Mouse (Mus musculus): ENCODE results near the gene Hmg20a. TPM values are rescaled to one million over a fixed set of nuclear protein-coding genes. Genes with fewer than 3 reads are reported as not detected.

Gene Hmg20a
- total RNA-seq, 2 experiments from 2014 or later: 55.8 to 59.0 TPM

DNA sequence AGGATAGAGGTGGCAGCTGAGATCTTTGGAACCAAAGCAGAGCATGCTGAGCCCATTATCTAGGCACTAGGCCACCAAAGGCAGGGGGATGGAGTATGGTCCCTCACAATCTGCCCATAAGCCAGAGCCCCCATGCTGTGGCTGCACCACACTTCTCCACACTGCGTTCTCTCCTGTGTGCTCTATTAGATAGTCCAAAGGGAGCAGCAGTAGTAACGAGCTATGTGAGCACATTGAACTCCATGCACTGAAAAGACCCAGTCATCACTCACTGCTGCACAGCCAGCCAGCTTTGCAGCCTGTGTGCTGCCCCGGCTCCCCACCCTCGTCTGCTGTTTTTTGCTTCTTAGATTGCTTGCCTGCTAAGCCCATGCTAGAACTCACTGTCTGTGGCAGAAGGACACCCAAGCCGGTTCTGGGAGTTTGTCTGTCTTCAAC is 77.4 kb downstream of the Hmg20a start:
- no peak for DNase-seq (ENCODE audit: low spot score in 2 of 2)

DNA sequence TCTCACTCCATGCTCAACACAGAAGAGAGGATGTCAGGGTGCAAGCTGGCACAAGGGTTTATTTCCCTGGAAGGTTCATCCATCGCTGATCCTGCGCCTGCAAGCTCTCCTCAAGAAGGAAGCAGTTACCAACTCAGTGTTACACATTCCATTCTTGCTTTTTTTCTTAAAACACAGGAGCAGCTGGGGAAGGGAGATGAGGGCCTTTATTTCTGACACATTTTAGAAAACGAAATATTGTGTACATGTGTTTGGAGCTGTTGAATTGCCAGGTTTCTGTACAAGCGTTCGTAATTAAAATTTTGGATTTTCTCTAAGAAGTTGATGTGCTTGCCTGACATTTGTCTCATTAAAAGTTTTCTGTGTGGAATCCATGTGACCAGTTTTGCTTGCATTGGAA is 78.2 kb downstream of the Hmg20a start:
- no peak for DNase-seq (ENCODE audit: low spot score in 2 of 2)

DNA sequence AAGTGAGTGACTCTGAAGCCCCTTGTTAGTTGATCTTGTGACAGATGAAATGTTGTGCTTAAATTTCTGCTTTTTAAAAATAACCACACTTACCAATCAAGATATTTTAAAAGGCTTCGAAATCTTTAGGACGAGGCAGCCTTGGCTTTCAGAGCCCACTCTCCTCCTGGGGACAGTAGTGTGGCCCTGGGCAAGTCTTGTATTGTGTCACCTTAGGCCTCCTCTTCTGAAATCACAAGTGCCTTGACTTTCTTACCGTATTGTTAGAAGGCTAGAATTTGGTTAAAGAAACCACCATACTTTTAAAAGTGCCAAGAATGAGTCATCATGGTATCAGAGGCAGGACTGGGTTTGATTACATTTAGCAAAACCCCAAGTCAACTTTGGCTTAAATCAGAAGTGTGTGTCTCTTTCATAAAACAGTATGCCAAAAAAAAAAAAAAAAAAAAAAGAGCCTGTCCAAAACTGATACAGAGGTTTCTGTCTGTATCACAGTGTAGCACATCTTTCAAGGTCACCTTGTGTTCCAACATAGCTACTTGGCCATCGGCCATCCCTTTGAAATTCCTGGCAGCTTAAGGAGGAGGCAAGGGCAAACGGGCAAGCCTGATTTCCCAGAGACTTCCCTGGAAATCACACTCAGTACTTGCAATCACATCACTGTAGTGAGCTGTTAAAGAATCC is 78.9 kb downstream of the Hmg20a start:
- peak in 1 of 2 experiments; percentile 63 for DNase-seq (ENCODE audit: low spot score in 2 of 2)

DNA sequence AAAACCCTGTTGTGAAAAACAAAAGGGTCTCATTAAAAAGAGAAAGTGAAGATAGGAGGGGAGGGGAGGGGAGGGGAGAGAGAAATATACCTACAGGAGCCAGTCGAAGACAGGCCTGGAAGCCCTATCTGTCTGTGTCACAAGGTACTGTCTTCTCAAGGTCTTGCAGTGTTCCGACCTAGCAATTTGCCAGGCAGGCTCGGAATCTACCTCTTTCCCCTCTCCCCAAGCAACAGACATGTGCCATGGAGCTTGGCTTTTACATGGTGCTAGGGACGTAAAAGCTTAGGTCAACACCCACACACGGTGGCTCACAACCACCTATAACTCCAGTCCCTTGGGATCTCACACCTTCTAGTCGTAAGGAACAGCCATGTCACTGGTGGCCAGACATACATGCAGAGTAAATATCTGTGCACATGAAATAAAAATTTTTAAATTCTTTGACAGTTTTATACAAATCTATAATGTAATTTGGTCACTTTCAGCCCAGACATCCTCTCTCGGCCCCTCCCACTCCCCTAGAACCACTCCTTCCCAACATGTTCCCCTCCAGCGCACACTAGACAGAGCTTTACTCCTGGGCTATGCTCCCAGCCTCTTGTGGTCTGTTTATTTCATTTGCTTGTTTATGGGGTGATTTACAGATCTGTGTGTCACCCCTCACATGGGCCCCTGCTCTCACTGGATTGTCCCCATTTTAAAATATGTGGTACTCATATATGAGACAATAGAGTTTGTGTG is 81.1 kb downstream of the Hmg20a start:
- no peak for DNase-seq (ENCODE audit: low spot score in 2 of 2)

DNA sequence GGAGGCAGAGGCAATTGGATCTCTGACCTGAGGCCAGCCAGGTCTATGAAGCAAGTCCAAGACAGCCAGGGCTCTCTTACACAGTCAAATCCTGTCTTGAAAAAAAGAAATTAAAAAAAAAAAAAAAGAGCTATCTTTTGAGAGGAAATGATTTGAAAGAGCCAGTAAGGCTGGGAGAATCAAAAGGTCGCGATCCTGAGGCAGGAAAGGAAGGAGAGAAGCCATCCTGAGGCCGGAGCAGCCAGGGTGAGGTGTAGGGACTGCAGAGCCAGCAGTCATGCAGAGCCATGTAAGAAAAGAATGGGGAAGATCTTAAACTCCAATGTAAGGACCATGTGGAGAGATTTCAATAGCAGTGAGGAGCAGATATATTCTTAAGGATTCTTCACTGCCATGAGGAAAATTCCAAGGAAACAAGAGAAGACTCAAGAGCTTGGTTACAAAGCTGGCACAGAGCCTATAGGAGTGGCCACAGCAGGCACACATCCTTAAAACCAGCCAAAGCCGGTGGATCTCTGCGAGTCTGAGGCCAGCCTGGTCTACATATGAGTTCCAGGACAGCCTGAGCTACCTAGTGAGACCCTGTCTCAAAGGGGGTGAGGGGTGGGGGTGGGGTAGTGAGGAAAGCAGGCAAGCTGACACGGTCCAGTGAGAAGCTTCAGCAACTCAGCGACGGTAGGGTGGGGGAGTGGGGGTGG is 82.6 kb downstream of the Hmg20a start:
- DNase-seq (ENCODE audit: low spot score in 2 of 2): no peak

DNA sequence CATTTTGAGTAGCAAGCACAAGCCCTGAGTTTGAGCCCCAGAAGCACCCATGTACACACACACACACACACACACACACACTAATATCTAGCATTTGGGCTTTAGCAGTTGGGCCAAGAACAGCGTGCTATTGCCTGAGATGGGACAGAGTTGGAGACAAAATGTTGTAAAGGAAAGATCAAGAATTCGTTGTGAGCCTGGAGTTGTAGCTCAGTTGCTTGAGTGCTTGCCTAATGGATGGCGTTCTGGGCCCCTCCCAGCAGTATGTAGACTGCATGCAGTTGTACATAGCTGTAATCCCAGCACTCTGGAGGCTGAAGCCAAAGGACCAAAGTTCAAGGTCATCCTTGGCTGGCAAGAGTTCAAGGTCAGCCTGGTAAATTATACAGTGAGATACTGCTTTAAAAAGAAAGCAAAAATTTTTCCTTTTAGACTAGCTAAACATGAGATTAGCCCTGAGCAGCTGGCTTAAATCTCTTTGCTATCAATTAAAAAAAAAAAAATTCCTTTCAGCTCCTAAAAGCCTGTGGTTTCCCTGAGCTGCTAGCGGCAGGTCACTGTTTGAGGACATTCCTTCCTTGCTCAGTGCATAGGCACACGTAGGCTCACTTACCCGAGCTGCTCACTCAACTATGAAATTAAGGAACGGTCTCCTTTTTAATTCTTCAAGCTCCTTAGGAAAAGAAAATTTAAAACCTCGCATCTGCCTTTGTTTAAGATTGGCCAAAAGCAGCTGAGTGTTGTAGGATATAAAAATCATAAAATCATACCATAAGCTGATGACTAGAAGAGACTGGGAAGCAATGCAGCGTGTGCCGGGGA is 83.5 kb downstream of the Hmg20a start:
- no peak for DNase-seq (ENCODE audit: low spot score in 2 of 2)

DNA sequence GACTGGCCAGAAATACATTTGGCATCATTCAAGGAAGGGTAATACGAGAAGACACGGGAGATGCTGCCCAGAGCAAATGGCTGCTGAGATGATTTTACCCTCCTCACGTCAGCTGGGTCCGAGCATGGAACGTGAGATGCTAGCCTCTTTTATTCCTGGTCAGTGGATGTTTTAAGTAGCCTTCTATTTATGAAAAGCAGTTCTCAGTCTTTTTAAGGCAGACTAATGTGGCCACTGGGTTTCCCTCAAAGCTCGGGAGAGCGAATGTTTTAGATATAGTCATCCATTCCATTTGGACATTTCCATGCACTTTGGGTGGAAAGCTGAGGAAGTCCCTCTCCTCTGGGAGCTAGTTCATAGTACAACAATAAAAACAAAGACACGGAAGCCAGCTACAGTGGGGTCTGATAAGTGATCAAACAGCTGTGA is 84.1 kb downstream of the Hmg20a start:
- DNase-seq (ENCODE audit: low spot score in 2 of 2): no peak

DNA sequence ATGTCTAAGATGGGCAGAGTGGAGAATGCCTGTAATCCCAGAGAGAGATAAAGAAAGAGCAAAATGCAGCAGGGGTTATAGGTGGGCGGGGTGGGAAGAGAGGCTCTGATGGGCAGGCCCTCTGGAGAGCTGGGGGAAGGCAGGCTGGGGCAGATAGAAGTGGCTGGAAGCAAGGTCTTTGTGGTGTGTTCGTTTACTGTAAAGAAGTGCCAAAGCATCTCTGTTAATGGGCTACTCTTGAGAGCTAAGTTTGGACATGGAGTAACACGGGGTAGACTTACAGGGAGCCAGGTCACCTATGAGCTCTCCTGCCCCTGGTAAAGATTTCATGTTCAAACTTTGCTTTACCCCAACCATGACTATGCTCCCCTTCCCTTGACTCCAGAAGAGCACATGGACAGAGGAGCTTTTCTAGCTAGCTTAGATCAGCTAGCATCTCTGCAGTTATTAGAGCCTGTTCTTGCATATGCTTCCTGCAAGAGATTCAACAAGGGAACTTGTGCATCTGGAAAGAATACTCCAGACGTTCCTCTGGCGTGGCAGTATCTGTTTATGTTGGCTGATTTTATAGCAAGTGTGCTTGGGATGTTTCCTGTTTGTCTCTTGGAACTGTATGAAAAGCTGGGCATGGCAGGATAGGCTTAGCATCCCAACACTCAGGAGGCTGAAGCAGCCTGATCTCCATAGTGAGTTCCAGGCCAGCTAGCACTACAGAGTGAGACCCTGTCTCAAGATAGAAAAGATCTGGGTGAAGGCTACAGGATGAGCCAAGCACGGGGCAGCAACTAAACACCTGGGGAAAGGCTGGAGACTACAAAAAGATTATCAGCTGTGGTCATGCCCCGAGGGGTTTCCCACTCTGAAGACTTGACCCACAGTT is 85.5 kb downstream of the Hmg20a start:
- DNase-seq (ENCODE audit: low spot score in 2 of 2): no peak

DNA sequence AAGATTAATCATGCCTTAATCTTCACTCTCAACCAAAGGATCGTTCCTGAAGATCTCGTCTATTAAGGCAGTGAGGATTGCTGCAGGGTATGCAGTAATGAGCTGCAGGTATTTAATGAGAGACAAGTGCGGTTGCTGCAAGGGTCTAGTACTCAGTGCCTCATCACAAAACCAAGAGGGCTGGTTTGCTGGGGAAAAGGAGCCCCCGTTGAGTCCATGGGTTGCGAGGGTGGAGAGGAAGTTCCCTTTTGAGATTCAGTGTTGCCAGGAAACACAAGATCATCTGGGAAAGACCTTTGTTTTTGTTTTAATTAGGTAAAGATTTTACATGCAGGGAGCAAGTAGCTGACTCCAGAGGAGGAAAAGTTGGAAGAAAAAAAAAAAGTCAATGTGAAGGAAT is 86.1 kb downstream of the Hmg20a start:
- no peak for DNase-seq (ENCODE audit: low spot score in 2 of 2)

DNA sequence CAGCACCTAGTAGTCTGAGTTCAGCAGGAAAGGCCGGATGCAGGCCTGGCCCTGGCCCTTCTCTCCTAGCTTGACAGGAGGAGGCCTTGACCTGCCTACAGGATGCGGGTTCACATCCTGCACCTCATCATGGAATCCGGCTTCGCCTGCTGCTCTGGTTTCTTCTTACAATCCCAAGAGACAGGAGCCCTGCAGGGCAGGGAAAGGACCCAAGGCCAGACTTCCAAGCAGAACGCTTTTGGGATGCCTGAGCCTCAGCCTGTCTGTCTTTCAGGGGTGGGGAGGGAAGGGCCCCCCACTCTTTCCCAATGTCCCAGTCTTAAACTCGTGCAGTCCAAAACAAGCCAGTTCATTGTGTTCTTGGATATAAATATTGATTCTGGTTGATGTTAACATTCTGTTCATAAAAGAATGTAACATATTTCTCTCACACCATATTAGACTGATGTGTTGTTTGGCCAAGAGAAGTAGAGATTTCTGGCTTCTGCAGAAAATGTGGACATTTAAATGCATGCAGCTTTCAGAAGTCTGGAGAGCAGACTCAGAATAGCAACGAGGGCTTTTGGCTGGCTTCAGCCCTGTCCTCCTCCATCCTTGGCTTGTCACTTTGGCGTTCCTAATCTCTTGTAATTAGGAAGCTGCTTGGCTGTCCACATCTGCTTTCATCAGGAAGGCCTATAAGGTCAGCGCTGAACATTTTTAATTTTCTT is 86.8 kb downstream of the Hmg20a start:
- DNase-seq (ENCODE audit: low spot score in 2 of 2): no peak

DNA sequence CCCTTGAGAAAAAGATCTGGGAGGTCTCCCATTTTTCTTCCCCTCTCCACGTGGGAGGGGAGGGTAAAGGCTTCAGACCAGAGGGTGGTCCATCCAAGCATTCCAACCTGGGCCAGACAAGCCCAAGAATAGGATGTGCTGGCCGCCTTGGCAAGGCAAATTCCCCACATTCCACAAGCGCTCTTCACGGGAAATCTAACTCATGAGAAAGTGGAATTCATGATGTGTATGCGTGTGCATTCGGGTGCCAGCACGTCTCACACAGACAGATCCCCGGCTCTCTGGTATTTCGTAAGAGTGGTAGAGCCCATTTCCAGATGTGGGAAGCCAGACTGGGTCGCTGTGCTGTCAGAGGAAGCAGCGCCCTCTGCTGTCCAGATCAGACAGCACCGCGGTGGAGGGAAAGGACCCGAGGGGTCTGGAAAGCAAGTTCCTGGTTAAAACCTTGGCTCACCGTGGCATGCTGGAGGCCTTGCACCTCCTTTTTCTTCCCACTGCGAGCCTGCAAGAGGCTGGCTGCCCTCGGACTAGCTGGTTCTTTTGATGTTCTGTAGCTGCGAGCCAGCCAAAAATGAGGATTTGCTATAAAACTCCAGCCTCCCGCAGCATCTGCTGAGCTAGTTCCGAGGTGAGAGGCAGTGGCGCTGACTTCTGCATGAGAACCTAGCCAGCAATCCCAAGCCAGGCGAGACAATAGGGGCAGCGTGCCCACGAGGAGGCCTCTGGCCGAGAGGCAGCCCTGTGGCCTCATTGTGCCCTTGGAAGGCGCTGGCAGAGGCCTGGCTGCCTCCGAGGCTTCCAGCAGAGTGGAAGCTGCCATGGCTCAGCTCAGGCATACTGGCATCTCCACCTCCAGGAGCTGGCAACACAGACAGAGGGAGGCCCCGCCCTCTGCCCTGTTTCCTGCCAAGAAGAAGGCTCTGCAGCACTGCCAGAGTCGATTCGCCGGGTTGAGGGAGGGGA is 87.7 kb downstream of the Hmg20a start:
- peak; percentile 81 to 87 for DNase-seq (ENCODE audit: low spot score in 2 of 2)

DNA sequence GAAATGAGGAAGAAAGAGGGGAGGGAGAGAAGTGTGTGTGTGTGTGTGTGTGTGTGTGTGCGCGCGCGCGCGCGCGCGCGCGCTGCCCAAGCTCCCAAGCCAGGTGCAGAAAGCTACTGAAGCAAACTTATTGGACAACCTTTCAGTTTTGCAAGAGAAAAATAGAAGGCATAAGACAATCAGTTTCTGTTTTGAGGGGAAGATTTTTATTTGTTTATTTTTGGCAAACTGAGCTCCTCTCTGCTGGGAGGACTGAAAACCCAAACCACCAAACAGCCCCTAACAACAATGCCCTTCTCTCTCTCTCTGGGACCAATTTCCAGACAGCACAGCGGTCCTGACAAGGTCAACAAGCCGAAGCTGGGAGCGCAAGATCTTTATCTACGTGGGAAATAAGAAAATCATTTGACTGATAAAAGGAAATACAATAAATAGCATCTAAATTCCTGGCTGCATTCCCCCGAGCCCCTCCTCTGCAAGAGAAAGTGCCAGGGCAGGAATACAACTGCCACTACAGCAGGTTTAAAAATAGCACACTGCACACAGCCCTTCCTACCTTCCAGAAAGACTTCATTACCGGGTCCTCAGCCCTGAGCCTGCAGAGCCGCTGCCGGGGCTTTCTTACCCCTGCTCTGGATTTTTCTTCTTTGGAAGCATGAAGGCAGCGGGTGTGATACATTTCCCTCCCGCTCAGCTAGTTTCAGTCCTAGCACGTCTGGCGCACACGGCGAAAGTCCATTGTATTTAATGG is 88.7 kb downstream of the Hmg20a start:
- DNase-seq (ENCODE audit: low spot score in 2 of 2): no peak

DNA sequence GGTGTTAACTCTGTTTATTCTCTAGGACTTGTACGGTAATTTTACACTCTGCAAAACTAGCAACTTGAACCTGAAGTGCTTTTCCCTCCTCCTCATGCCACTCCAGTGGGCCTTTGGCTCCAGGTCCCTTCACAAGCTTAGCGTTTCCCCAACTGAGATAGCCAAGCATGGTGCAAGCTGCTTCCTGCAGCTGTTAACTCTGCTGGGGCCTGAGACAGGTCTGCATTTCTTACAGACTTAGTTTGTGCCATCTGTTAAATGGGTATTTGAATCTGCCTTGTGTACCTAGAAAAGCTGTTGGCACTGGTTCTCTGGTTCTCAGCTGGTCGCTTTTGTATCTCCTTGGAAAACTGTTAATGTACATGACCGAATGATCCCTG is 89.3 kb downstream of the Hmg20a start:
- no peak for DNase-seq (ENCODE audit: low spot score in 2 of 2)

DNA sequence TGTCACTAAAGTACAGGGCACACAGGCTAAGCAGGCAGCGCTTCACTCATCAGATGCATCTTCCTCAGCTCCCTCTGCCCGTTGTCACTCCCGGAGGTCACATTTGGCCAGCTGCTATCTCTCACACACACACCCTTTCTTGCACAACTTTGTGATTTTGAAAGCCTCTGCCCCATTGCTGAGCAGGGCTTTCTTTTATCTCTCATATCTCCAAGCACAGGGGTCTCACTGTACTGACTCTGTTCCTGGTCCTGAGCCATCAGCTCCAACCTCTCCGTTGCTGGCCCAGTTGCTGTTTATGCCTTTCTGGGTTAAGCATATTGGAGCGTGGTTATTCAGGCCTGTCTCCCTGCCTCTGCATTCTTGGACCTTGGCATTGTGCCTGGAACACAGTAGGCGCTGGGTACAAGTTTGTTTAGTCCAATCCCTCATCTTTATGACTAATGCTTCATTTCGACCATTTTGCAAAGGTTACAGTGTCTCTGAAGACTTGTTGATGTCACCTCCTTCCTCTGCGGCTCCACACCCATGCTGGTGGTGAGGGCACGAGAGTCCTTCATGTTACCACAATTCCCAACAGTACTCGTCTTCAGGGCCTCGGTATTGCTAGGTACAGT is 90.5 kb downstream of the Hmg20a start:
- DNase-seq (ENCODE audit: low spot score in 2 of 2): peak in 1 of 2 experiments; percentile 44

DNA sequence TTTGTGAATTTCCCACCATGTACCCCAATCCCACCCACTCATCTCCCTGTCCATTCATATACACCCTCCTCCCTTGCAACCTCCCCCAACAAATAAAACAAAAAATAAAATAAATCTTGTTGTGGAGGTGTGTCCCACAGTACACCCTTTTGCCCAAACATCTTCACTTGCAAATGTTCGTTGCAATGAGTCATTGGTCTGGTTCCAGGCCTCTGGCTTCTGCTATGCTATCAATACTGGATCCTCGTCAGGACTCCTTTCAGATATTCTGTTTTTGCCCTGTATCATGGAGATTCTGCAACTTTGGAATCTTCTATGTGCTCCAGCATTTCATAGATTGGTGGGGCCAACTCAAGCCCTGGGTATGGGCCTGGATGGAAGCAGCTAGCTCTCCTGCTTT is 91.9 kb downstream of the Hmg20a start:
- DNase-seq (ENCODE audit: low spot score in 2 of 2): no peak

DNA sequence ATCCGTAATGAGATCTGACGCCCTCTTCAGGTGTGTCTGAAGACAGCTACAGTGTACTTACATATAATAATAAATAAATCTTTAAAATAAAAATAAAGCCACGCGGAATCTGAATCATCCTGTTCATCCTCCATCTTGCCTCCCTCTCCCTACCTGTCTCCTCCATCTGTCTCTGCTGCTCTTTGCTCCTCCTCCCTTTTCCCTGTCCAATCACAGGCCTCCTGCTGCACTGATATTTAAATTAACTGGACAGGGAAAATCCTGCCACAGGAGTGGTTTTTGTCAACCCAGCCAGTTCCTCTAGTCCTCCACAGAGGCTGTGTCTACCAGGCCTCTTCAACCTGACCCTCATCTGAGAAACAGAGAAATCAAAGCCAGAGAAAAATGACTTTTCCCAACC is 94.1 kb downstream of the Hmg20a start:
- no peak for DNase-seq (ENCODE audit: low spot score in 2 of 2)

DNA sequence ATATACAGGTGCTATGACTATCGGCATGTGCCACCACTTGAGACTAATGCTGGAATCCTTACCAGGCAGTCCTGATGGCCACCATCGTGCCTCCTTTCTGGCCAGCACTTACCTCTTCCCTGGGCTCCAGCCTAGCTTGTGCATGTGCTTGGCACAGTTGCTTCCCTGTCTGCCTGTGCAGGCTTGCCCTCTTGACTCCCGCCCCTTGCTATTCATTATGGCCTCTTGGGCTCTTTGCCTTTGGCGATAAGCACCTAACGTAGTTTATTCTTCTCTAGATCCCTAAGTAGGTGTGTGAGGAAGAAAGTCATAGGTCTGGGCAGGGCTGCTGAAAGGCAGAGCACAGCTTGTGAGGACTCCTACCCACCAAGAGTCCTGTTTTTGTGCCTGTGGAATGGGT is 96.7 kb downstream of the Hmg20a start:
- DNase-seq (ENCODE audit: low spot score in 2 of 2): no peak
